Mouse (Mus musculus) erythroblast, embryonic 14.5 days (primary cell): ENCODE measurements around the gene Nav2. TPM values are rescaled to one million over a fixed set of nuclear protein-coding genes. Genes with fewer than 3 reads are reported as not detected.

Experiments
- H3K27me3 ChIP-seq: 2 replicates; pipeline ENCODE4 v1.6.1; 2012; ENCODE audit warnings: inconsistent platforms; ENCODE audit not compliant: control insufficient read depth
- H3K36me3 ChIP-seq: 2 replicates; pipeline ENCODE4 v1.6.1; 2012; ENCODE audit warnings: mild to moderate bottlenecking, inconsistent platforms; ENCODE audit not compliant: control insufficient read depth
- H3K4me1 ChIP-seq: 2 replicates; pipeline ENCODE4 v1.6.1; 2012; ENCODE audit warnings: inconsistent platforms; ENCODE audit not compliant: control insufficient read depth
- H3K4me3 ChIP-seq: replicated peaks from 2 replicates; pipeline ENCODE3; 2012; ENCODE audit warnings: moderate library complexity, mild to moderate bottlenecking, inconsistent platforms
- H3K9me3 ChIP-seq: 2 replicates; pipeline ENCODE4 v1.6.1; 2012; ENCODE audit warnings: low read length, inconsistent platforms, mixed read lengths; ENCODE audit not compliant: control insufficient read depth
- GATA1 ChIP-seq: IDR thresholded peaks from 2 replicates; pipeline ENCODE4 v1.6.1; 2012; ENCODE audit warnings: low read length, inconsistent platforms, mixed read lengths
- TAL1 ChIP-seq: IDR thresholded peaks from 3 replicates; pipeline ENCODE4 v1.6.1; 2012; ENCODE audit warnings: low read length, inconsistent platforms, mixed read lengths
- polyA plus RNA-seq: library from polyadenylated mRNA; stranded (reverse); fragments of >175 nt; gene quantifications from 2 replicates; pipeline ENCODE4 v1.2.3, GENCODE M21; 2012

Gene Nav2
- polyA plus RNA-seq, 1 experiment = 0.11 TPM

- H3K36me3 ChIP-seq = no peaks in the 10 kb centered on the region
- TF ChIP-seq GATA1 (no peak), TAL1 (no peak)
- peaks cover 63% of the 10 kb centered on the region for H3K27me3 ChIP-seq
- H3K4me3 ChIP-seq = no peak overlapping the region
- H3K4me1 ChIP-seq = no peaks in the 10 kb centered on the region
- peaks cover 3% of the 10 kb centered on the region; the same call in 1 of the 2 replicates for H3K9me3 ChIP-seq
Observed at GRCm38 (mm10) chr7:49639864-49640708, 731.6 kb downstream of the Nav2 start.

GRCm38 (mm10) chr7:49640709-49641305, 732.3 kb downstream of the Nav2 start:
- no peak overlapping the region for H3K4me3 ChIP-seq
- no peaks in the 10 kb centered on the region for H3K4me1 ChIP-seq
- no peaks in the 10 kb centered on the region; the same call in 1 of the 2 replicates for H3K9me3 ChIP-seq
- peaks cover 56% of the 10 kb centered on the region for H3K27me3 ChIP-seq
- TF ChIP-seq GATA1 (no peak), TAL1 (no peak)
- no peaks in the 10 kb centered on the region for H3K36me3 ChIP-seq

Other genes with a start within 250 kb of the Nav2 start
- 0.05 and 0.08 TPM in 2 replicates for gene Zdhhc13, start 119.7 kb upstream of the Nav2 start, polyA plus RNA-seq
- gene Csrp3, start 60.7 kb upstream of the Nav2 start, polyA plus RNA-seq = not detected in 2 replicates
- gene E2f8, start 27.1 kb upstream of the Nav2 start, polyA plus RNA-seq = 19.5 and 22.3 TPM in 2 replicates